Mouse (Mus musculus) stomach, postnatal 0 days (tissue): Measurements from ENCODE around the gene Six5.

ENCODE experiments used
- CTCF ChIP-seq: IDR thresholded peaks from 2 replicates; pipeline ENCODE4 v1.5.1; 2016; ENCODE audit warnings: antibody characterized with exemption, low read depth, mild to moderate bottlenecking, moderate library complexity
- EP300 ChIP-seq: optimal IDR thresholded peaks from 2 replicates; pipeline ENCODE3; 2016; ENCODE audit warnings: antibody characterized with exemption

- no peak for TF ChIP-seq CTCF
- TF ChIP-seq EP300 = no peak
Measured at GRCm38 (mm10) chr7:19097863-19098262, 3.5 kb downstream of the Six5 start.
